26 mouse cellular contexts compared by ENCODE assay signal in the genomic region with DNA sequence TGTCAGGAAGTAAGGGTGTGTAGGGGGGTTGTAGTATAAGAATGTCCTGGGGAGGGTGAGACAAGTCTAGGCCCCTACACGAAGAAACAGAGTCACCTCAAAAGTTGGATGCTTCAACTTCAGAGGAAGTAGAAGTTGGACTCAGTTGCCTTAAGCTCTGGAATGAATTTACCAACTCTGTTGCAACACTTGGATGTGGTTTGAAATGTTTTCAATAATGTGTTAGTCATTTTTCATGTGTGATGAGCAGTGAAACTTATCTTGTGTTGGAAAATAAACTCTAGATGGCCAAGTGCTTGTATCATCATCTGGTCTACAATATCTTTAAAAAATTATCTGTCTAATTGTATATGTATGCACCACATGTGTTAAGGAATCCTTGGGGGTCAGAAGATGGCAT. TPM values are rescaled to one million over a fixed set of nuclear protein-coding genes. Genes with fewer than 3 reads are reported as not detected.
DNase-seq lines count a peak whose midpoint lies in the region; ATAC-seq and TF ChIP-seq lines count a peak whose summit lies in the region.
"Had no signal": no experiment of that assay in that cellular context is flagged by ENCODE, and none has a peak within 500 bp of the region (broad histone marks: within the 10 kb centered on the region; RNA-seq: fewer than 3 reads in every experiment).

No protein-coding gene starts in this region.

- WGBS in midbrain, embryonic 11.5 days: 77% methylated on average over 1 of the region's 1 CpGs

- CTCF ChIA-PET in Patski (lab: Charles Lee): no interaction called here

- H3K4me3 ChIP-seq in midbrain, embryonic 11.5 days (ENCODE audit: low read depth, low read length): no peak overlapping the region
- H3K4me3 ChIP-seq: embryonic facial prominence, embryonic 10.5 days; erythroblast, embryonic 14.5 days; forebrain, embryonic 12.5 days; heart, embryonic 13.5 days; hindbrain, embryonic 12.5 days had no signal

- peak; percentile 79 for DNase-seq in 416B (ENCODE audit: low read depth)
- DNase-seq in Patski (ENCODE audit: low read depth, low spot score): peak; percentile 41
- DNase-seq in fibroblast of lung, adult 2 months (ENCODE audit: low read depth): peak; percentile 70
- no peak for DNase-seq in midbrain, embryonic 11.5 days (ENCODE audit: low spot score, missing footprints)
- no peak for DNase-seq in right cerebral cortex, adult 2 months (ENCODE audit: low spot score in 2 of 2)
- DNase-seq in lung, postnatal 14 days: no peak
- DNase-seq in frontal cortex, postnatal 25 days (ENCODE audit: low spot score in 2 of 2): no peak
- DNase-seq: adrenal gland, postnatal 14 days; cerebellum, adult 2 months; cerebellum, postnatal 10 days; gastrocnemius, postnatal 14 days; heart, adult 11 months; heart, postnatal 36 days; kidney, adult 11 months had no signal

- no peaks in the 10 kb centered on the region for H3K4me1 ChIP-seq in midbrain, embryonic 11.5 days (ENCODE audit: control insufficient read depth, insufficient read depth, low read length)
- H3K4me1 ChIP-seq: embryonic facial prominence, embryonic 10.5 days; forebrain, embryonic 12.5 days; heart, embryonic 13.5 days; hindbrain, embryonic 12.5 days had no signal

- no peaks in the 10 kb centered on the region for H3K9me3 ChIP-seq in midbrain, embryonic 11.5 days (ENCODE audit: control insufficient read depth, low read length)
- H3K9me3 ChIP-seq: embryonic facial prominence, embryonic 10.5 days; forebrain, embryonic 12.5 days; heart, embryonic 13.5 days; hindbrain, embryonic 12.5 days had no signal

- no peak for TF ChIP-seq CTCF in Patski (IDR thresholded peaks at IDR 0.05)

- no peak overlapping the region for H3K4me2 ChIP-seq in midbrain, embryonic 11.5 days
- H3K4me2 ChIP-seq: forebrain, embryonic 12.5 days; heart, embryonic 13.5 days; hindbrain, embryonic 12.5 days had no signal

- no peak for ATAC-seq in Patski
- no peak for ATAC-seq in midbrain, embryonic 11.5 days (ENCODE audit: low FRiP score)
- ATAC-seq: forebrain, embryonic 16.5 days; hindbrain, embryonic 16.5 days had no signal

- H3K27ac ChIP-seq in midbrain, embryonic 11.5 days (ENCODE audit: low read depth, low read length): no peak overlapping the region
- H3K27ac ChIP-seq: embryonic facial prominence, embryonic 10.5 days; forebrain, embryonic 12.5 days; heart, embryonic 13.5 days; hindbrain, embryonic 12.5 days had no signal

- no peak overlapping the region for H3K9ac ChIP-seq in midbrain, embryonic 11.5 days (ENCODE audit: low read length)
- H3K9ac ChIP-seq: forebrain, embryonic 12.5 days; heart, embryonic 13.5 days; hindbrain, embryonic 12.5 days had no signal

- peaks cover 16% of the 10 kb centered on the region for H3K27me3 ChIP-seq in Patski
- no peaks in the 10 kb centered on the region for H3K27me3 ChIP-seq in midbrain, embryonic 11.5 days (ENCODE audit: control insufficient read depth, insufficient read depth, low read length)
- H3K27me3 ChIP-seq: CH12.LX; forebrain, embryonic 12.5 days; heart, embryonic 13.5 days; hindbrain, embryonic 12.5 days had no signal

- H3K36me3 ChIP-seq in midbrain, embryonic 11.5 days (ENCODE audit: control insufficient read depth, insufficient read depth, low read length): no peaks in the 10 kb centered on the region
- H3K36me3 ChIP-seq: embryonic facial prominence, embryonic 10.5 days; forebrain, embryonic 12.5 days; heart, embryonic 13.5 days; hindbrain, embryonic 12.5 days had no signal

- in situ Hi-C loops in Patski (cut with MboI; ENCODE audit: low pct_unique_long_range_greater_than_20kb): loop anchor here (10.0 kb wide), 1 partner anchor 263 kb away; a partner anchor contains a TSS

- POLR2A ChIA-PET in Patski (lab: Charles Lee): interaction anchor here (0.6 kb wide), 1 partner anchor 255 kb away, joined by 4 read pairs; no protein-coding TSS in a partner anchor

RNA-seq across cellular contexts. Expression of a gene that starts 5.1 kb away (rescaled TPM):
- polyA plus RNA-seq in Patski (2021): not detected
- polyA plus RNA-seq in midbrain, embryonic 11.5 days (2014; fragmentation: Nextera tagmentation; extraction: Ambion mirVana): not detected in 2 replicates
- polyA plus RNA-seq: cerebellum, adult 2 months; embryonic facial prominence, embryonic 10.5 days; embryonic facial prominence, embryonic 14.5 days; erythroblast, embryonic 14.5 days; forebrain, embryonic 12.5 days; forebrain, embryonic 16.5 days; frontal cortex, adult 2 months; heart, embryonic 13.5 days; heart, postnatal 0 days; hindbrain, embryonic 12.5 days; hindbrain, embryonic 16.5 days; intestine, embryonic 14.5 days had no signal

RNA-seq across cellular contexts. Expression of a gene that starts 26.5 kb away (rescaled TPM):
- 54.8 TPM for polyA plus RNA-seq in Patski (2021)
- 26.2 and 27.0 TPM in 2 replicates for polyA plus RNA-seq in midbrain, embryonic 11.5 days (2014; fragmentation: Nextera tagmentation; extraction: Ambion mirVana)

RNA-seq across cellular contexts. Expression of a gene that starts 50.7 kb away (rescaled TPM):
- 58.6 TPM for polyA plus RNA-seq in Patski (2021)
- polyA plus RNA-seq in midbrain, embryonic 11.5 days (2014; fragmentation: Nextera tagmentation; extraction: Ambion mirVana): 60.9 and 69.3 TPM in 2 replicates

Comparison
In these comparisons a context has a peak if more than half of its experiments do, and no peak if none do; other contexts are left out.
1. DNase-seq: peak in 416B (single experiment), Patski (single experiment) and fibroblast of lung, adult 2 months (single experiment); none in midbrain, embryonic 11.5 days (single experiment), right cerebral cortex, adult 2 months (0 of 2), lung, postnatal 14 days (single experiment) and frontal cortex, postnatal 25 days (0 of 2).